Mouse (Mus musculus) heart, adult 2 months (tissue): ENCODE data around the gene Bmpr1b.

Experiments used
- CTCF ChIP-seq: fragments of 200-600 bp; IDR thresholded peaks from 2 replicates; pipeline ENCODE4 v1.8.1; 2022; ENCODE audit warnings: antibody characterized with exemption, mild to moderate bottlenecking, moderate library complexity
- EP300 ChIP-seq: fragments of 200-500 bp; IDR thresholded peaks from 2 replicates; pipeline ENCODE4 v1.6.1; 2011; ENCODE audit warnings: low read depth, low read length, control low read depth; ENCODE audit not compliant: insufficient read depth
- POLR2A ChIP-seq: fragments of 200-500 bp; IDR thresholded peaks from 2 replicates; pipeline ENCODE4 v1.6.1; 2011; ENCODE audit warnings: mild to moderate bottlenecking, low read depth, low read length, control low read depth; ENCODE audit not compliant: insufficient read depth

GRCm38 (mm10) chr3:141948096-141948495 is 221.1 kb downstream of the Bmpr1b start:
- TF ChIP-seq CTCF (no peak), EP300 (no peak), POLR2A (no peak)
